Mouse (Mus musculus) liver, embryonic 15.5 days (tissue): Measurements from ENCODE around the gene Cad. TPM values are rescaled to one million over a fixed set of nuclear protein-coding genes. Genes with fewer than 3 reads are reported as not detected.

Experiments
- ATAC-seq: fragments of 200-750 bp; cut with Nextera tagmentation; 2 replicates; pipeline ENCODE4 v1.8.0; 2017; ENCODE audit warnings: moderate number of reproducible peaks, mild to moderate bottlenecking, moderate library complexity; ENCODE audit not compliant: insufficient read depth
- H3K27ac ChIP-seq: fragments of 300-500 bp; sonication (generic); replicated peaks from 2 replicates; pipeline ENCODE4 v1.5.1; 2015; ENCODE audit warnings: mild to moderate bottlenecking, inconsistent platforms
- H3K27me3 ChIP-seq: fragments of 300-500 bp; sonication (generic); 2 replicates; pipeline ENCODE4 v1.6.1; 2015; ENCODE audit warnings: mild to moderate bottlenecking, inconsistent platforms
- H3K36me3 ChIP-seq: fragments of 300-500 bp; sonication (generic); replicated peaks from 2 replicates; pipeline ENCODE4 v1.6.1; 2015; ENCODE audit warnings: moderate library complexity, mild to moderate bottlenecking, inconsistent platforms
- H3K4me1 ChIP-seq: fragments of 300-500 bp; sonication (generic); replicated peaks from 2 replicates; pipeline ENCODE4 v1.6.1; 2015; ENCODE audit warnings: inconsistent platforms
- H3K4me2 ChIP-seq: fragments of 300-500 bp; sonication (generic); 2 replicates; pipeline ENCODE4 v1.6.1; 2015; ENCODE audit warnings: moderate library complexity, mild to moderate bottlenecking, inconsistent platforms
- H3K4me3 ChIP-seq: fragments of 300-500 bp; sonication (generic); replicated peaks from 2 replicates; pipeline ENCODE4 v1.5.1; 2015; ENCODE audit warnings: mild to moderate bottlenecking, inconsistent platforms
- H3K9ac ChIP-seq: fragments of 300-500 bp; sonication (generic); 2 replicates; pipeline ENCODE4 v1.6.1; 2015; ENCODE audit warnings: moderate library complexity, mild to moderate bottlenecking, inconsistent platforms
- H3K9me3 ChIP-seq: fragments of 300-500 bp; sonication (generic); replicated peaks from 2 replicates; pipeline ENCODE4 v1.6.1; 2016; ENCODE audit warnings: inconsistent platforms
- WGBS: fragments of 180-500 bp; shearing (Covaris S2); methylation state at CpG from one replicate; pipeline ENCODE4 v1.1.7; 2015; ENCODE audit warnings: mixed read lengths; ENCODE audit not compliant: insufficient replicate concordance; 5-methylcytosine and 5-hydroxymethylcytosine counted together
- polyA plus RNA-seq: library from polyadenylated mRNA; unstranded; fragments of >200 nt; fragmentation: Nextera tagmentation; extraction: Ambion mirVana; gene quantifications from 2 replicates; pipeline ENCODE4 v1.2.1, GENCODE M21; 2015

The Cad gene
- polyA plus RNA-seq, 1 experiment from 2014 or later = 14.1 TPM

DNA sequence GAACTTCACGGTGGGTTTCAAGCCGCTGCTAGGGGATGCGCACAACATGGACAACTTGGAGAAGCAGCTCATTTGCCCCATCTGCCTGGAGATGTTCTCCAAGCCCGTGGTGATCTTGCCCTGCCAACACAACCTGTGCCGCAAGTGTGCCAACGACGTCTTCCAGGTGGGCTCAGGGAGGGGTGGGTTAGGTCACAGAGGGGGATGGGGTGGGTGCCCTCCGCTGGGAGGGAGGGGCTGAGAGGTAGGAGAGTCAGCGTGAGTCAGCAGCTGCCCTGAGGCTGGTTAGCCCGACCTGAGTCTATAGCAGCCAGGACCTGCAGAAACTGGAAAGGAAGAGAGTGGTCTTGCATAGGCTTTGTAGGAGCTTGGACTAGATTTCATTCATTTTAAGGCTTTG is 62.3 kb downstream of the Cad start:
- Histone ChIP-seq H3K27me3 (peaks cover 10% of the 10 kb centered on the region), H3K4me3 (no peak overlapping the region), H3K9me3 (no peaks in the 10 kb centered on the region), H3K4me2 (no peak overlapping the region), H3K27ac (no peak overlapping the region), H3K4me1 (no peaks in the 10 kb centered on the region), H3K36me3 (no peaks in the 10 kb centered on the region), H3K9ac (no peak overlapping the region)
- 23% methylated on average over 10 of the region's 10 CpGs for WGBS
- ATAC-seq = no peak

DNA sequence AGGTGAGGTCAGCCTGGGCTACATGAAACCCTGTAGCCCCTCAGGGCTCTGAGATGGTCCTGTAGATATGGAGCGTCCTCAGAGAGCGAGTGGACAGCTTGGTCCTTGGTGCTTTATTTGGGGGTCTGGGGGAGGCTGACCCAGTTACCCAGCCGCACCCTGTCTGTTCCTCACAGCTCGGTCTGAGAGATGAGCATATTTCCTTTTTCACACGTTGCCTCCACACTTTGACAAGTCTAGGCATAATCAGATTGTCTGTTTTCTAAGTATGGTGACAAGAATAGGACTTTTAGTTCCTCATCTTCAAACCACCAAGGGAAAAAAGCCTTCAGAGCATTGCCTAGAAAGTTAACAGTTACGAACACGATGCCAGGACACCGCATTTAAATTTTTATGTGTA is 66.5 kb downstream of the Cad start:
- no peak overlapping the region for H3K4me3 ChIP-seq
- H3K4me1 ChIP-seq = no peaks in the 10 kb centered on the region
- H3K27me3 ChIP-seq = peaks cover 10% of the 10 kb centered on the region
- H3K9ac ChIP-seq = no peak overlapping the region
- H3K27ac ChIP-seq = no peak overlapping the region
- no peak for ATAC-seq
- no peaks in the 10 kb centered on the region for H3K36me3 ChIP-seq
- 36% methylated on average over 8 of the region's 8 CpGs for WGBS
- no peak overlapping the region for H3K4me2 ChIP-seq
- H3K9me3 ChIP-seq = no peaks in the 10 kb centered on the region

DNA sequence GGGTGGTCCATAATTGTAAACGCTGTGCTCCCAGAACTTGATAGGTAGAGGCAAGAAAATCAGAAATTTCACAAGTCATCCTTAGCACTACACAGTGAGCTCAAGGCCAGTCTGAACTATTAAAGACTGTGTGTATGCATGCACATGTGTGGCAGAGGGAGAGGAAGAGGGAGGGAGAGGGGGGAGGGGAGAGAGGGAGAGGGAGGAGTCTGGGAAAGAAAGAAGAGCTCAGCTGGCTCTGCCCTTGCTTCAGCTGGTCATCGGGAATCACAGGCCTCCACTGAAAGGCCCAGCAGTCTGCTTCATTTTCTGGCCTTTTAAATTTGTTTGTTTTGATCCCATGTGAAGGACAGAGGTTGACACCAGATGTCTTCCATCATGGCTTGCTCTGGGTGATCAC is 68.9 kb downstream of the Cad start:
- Histone ChIP-seq H3K9me3 (no peaks in the 10 kb centered on the region), H3K4me3 (no peak overlapping the region), H3K27me3 (no peaks in the 10 kb centered on the region), H3K27ac (no peak overlapping the region), H3K36me3 (no peaks in the 10 kb centered on the region), H3K4me1 (no peaks in the 10 kb centered on the region), H3K4me2 (no peak overlapping the region), H3K9ac (no peak overlapping the region)
- 40% methylated on average over 2 of the region's 2 CpGs for WGBS
- no peak for ATAC-seq

DNA sequence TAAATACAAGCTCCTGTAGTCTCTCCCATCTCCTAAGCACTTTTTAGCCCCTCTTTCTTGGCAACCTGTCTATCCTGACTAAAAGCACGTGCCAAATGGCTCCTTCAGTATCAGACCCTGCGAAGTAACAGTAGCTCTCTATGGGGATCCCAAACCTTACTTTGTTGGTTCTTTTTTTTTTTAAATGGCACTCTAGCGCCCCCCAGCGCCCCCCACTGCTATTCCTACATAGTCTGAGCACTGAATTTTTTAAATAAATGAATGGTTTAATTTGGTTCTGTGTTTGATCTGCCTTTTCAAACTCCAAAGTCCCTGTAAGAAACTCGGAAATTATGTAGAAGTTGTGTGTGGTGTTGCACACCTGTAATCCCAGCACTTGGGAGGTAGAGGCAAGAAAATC is 71.5 kb downstream of the Cad start:
- no peak for ATAC-seq
- WGBS = 28% methylated on average over 5 of the region's 5 CpGs
- H3K4me3 ChIP-seq = no peak overlapping the region
- H3K27me3 ChIP-seq = peaks cover 15% of the 10 kb centered on the region
- H3K9me3 ChIP-seq = no peaks in the 10 kb centered on the region
- H3K9ac ChIP-seq = no peak overlapping the region
- no peaks in the 10 kb centered on the region for H3K36me3 ChIP-seq
- no peak overlapping the region for H3K27ac ChIP-seq
- H3K4me1 ChIP-seq = no peaks in the 10 kb centered on the region
- no peak overlapping the region for H3K4me2 ChIP-seq

Other genes starting within 250 kb of the Cad start
- 2.9 and 3.2 TPM in 2 replicates for gene Mapre3, start 240.1 kb upstream of the Cad start, polyA plus RNA-seq
- gene Tmem214, start 186.8 kb upstream of the Cad start, polyA plus RNA-seq = 42.8 and 44.0 TPM in 2 replicates
- 4.8 and 5.7 TPM in 2 replicates for gene Agbl5, start 166.1 kb upstream of the Cad start, polyA plus RNA-seq
- 312 and 329 TPM in 2 replicates for gene Ost4, start 147.0 kb upstream of the Cad start, polyA plus RNA-seq
- gene Emilin1, start 141.4 kb upstream of the Cad start, polyA plus RNA-seq = 37.6 and 46.8 TPM in 2 replicates
- gene Khk, start 133.3 kb upstream of the Cad start, polyA plus RNA-seq = 33.1 and 35.9 TPM in 2 replicates
- 4.0 and 4.5 TPM in 2 replicates for gene Cgref1, start 109.2 kb upstream of the Cad start, polyA plus RNA-seq
- gene Preb, start 94.4 kb upstream of the Cad start, polyA plus RNA-seq = 97.0 and 110 TPM in 2 replicates
- gene Tcf23, start 86.1 kb upstream of the Cad start, polyA plus RNA-seq = 0.05 and 0.08 TPM in 2 replicates
- 55.8 and 58.8 TPM in 2 replicates for gene Atraid, start 6.5 kb upstream of the Cad start, polyA plus RNA-seq
- 3.1 and 3.7 TPM in 2 replicates for gene Slc5a6, start 5.9 kb upstream of the Cad start, polyA plus RNA-seq
- gene Dnajc5g, start 51.5 kb downstream of the Cad start, polyA plus RNA-seq = not detected in 2 replicates
- 0.35 and 0.38 TPM in 2 replicates for gene Slc30a3, start 53.5 kb downstream of the Cad start, polyA plus RNA-seq
- 0.52 and 1.0 TPM in 2 replicates for gene Trim54, start 61.9 kb downstream of the Cad start, polyA plus RNA-seq
- gene Ucn, start 84.0 kb downstream of the Cad start, polyA plus RNA-seq = not detected in 2 replicates
- gene Mpv17, start 99.5 kb downstream of the Cad start, polyA plus RNA-seq = 18.8 and 19.5 TPM in 2 replicates
- 0.33 and 0.74 TPM in 2 replicates for gene Gm29609, start 125.1 kb downstream of the Cad start, polyA plus RNA-seq
- 28.8 and 31.5 TPM in 2 replicates for gene Gtf3c2, start 125.4 kb downstream of the Cad start, polyA plus RNA-seq
- 40.2 and 41.6 TPM in 2 replicates for gene Snx17, start 138.4 kb downstream of the Cad start, polyA plus RNA-seq
- 41.2 and 47.3 TPM in 2 replicates for gene Eif2b4, start 138.7 kb downstream of the Cad start, polyA plus RNA-seq
- gene Zfp513, start 147.5 kb downstream of the Cad start, polyA plus RNA-seq = 2.6 and 3.1 TPM in 2 replicates
- gene Ppm1g, start 165.9 kb downstream of the Cad start, polyA plus RNA-seq = 110 and 117 TPM in 2 replicates
- gene Nrbp1, start 186.1 kb downstream of the Cad start, polyA plus RNA-seq = 47.5 and 48.1 TPM in 2 replicates
- gene Gm9970, start 186.5 kb downstream of the Cad start, polyA plus RNA-seq = 0.23 TPM in 1 of 2 replicates, not detected in the other
- gene Krtcap3, start 196.9 kb downstream of the Cad start, polyA plus RNA-seq = 3.9 and 4.9 TPM in 2 replicates
- 3.9 and 4.5 TPM in 2 replicates for gene Ift172, start 236.3 kb downstream of the Cad start, polyA plus RNA-seq
- gene Fndc4, start 241.3 kb downstream of the Cad start, polyA plus RNA-seq = 4.5 and 4.6 TPM in 2 replicates
- 19.4 and 25.0 TPM in 2 replicates for gene Gckr, start 242.7 kb downstream of the Cad start, polyA plus RNA-seq